Mouse (Mus musculus): ENCODE results near the gene Pdk2.

The Pdk2 gene

GRCm38 (mm10) chr11:95001584-95002347 is 39.4 kb downstream of the Pdk2 start:
- DNase-seq, result no peak

GRCm38 (mm10) chr11:95001058-95001457 is 40.1 kb downstream of the Pdk2 start:
- DNase-seq, result peak; percentile 81 to 86

GRCm38 (mm10) chr11:95000548-95000947 is 40.6 kb downstream of the Pdk2 start:
- peak; percentile 77 to 86 for DNase-seq

- DNase-seq, result no peak
Measured at GRCm38 (mm10) chr11:95000128-95000527, 41.0 kb downstream of the Pdk2 start.

- DNase-seq, result no peak
Measured at GRCm38 (mm10) chr11:94998041-94998531, 43.1 kb downstream of the Pdk2 start.

GRCm38 (mm10) chr11:94997596-94997995 is 43.6 kb downstream of the Pdk2 start:
- DNase-seq, result no peak

- no peak for DNase-seq
Measured at GRCm38 (mm10) chr11:94996984-94997383, 44.2 kb downstream of the Pdk2 start.

- no peak for DNase-seq
Measured at GRCm38 (mm10) chr11:94996101-94996500, 45.1 kb downstream of the Pdk2 start.

GRCm38 (mm10) chr11:94994947-94995772 is 46.0 kb downstream of the Pdk2 start:
- no peak for DNase-seq

GRCm38 (mm10) chr11:94994208-94994814 is 46.8 kb downstream of the Pdk2 start:
- no peak for DNase-seq

- DNase-seq, result peak; percentile 64 to 83
Measured at GRCm38 (mm10) chr11:94992754-94993606, 48.2 kb downstream of the Pdk2 start.

- DNase-seq, result no peak
Measured at GRCm38 (mm10) chr11:94992480-94992753, 48.7 kb downstream of the Pdk2 start.

GRCm38 (mm10) chr11:94991641-94992479 is 49.3 kb downstream of the Pdk2 start:
- DNase-seq, result peak; percentile 58 to 79

GRCm38 (mm10) chr11:94990749-94991577 is 50.2 kb downstream of the Pdk2 start, which contains the start of gene Ppp1r9b:
Gene Ppp1r9b (plus strand): TSS chr11:94991035.
- DNase-seq, result peak; percentile 92 to 95

GRCm38 (mm10) chr11:94990102-94990748 is 50.9 kb downstream of the Pdk2 start:
- no peak for DNase-seq

- DNase-seq, result peak; percentile 91 to 92
Measured at GRCm38 (mm10) chr11:94989562-94990017, 51.6 kb downstream of the Pdk2 start.

GRCm38 (mm10) chr11:94988780-94989561 is 52.2 kb downstream of the Pdk2 start:
- DNase-seq, result no peak

- no peak for DNase-seq
Measured at GRCm38 (mm10) chr11:94987851-94988250, 53.3 kb downstream of the Pdk2 start.

- no peak for DNase-seq
Measured at GRCm38 (mm10) chr11:94987341-94987740, 53.8 kb downstream of the Pdk2 start.
